Mouse (Mus musculus) midbrain, embryonic 16.5 days (tissue): ENCODE measurements around the gene Pvr. TPM values are rescaled to one million over a fixed set of nuclear protein-coding genes. Genes with fewer than 3 reads are reported as not detected.
A peak's percentile ranks its signal among the peaks of the same experiment; 100 is the strongest.

Experiments
- ATAC-seq: fragments of 200-750 bp; cut with Nextera tagmentation; 2 replicates; pipeline ENCODE4 v1.8.0; 2017; ENCODE audit warnings: moderate TSS enrichment
- H3K27ac ChIP-seq: fragments of 300-500 bp; sonication (generic); 2 replicates; pipeline ENCODE4 v1.5.1; 2014; ENCODE audit warnings: mild to moderate bottlenecking, low read length, mixed read lengths
- H3K27me3 ChIP-seq: fragments of 300-500 bp; sonication (generic); 2 replicates; pipeline ENCODE4 v1.6.1; 2014; ENCODE audit warnings: low read depth, low read length, mixed read lengths; ENCODE audit not compliant: control insufficient read depth, insufficient read depth
- H3K36me3 ChIP-seq: fragments of 300-500 bp; sonication (generic); 2 replicates; pipeline ENCODE4 v1.6.1; 2014; ENCODE audit warnings: mild to moderate bottlenecking, low read length, moderate library complexity, mixed read lengths; ENCODE audit not compliant: control insufficient read depth, insufficient read depth
- H3K4me1 ChIP-seq: fragments of 300-500 bp; sonication (generic); 2 replicates; pipeline ENCODE4 v1.6.1; 2014; ENCODE audit warnings: mild to moderate bottlenecking, low read length, mixed read lengths; ENCODE audit not compliant: control insufficient read depth, insufficient read depth
- H3K4me2 ChIP-seq: fragments of 300-500 bp; sonication (generic); 2 replicates; pipeline ENCODE4 v1.6.1; 2014; ENCODE audit warnings: mild to moderate bottlenecking, low read length, mixed read lengths
- H3K4me3 ChIP-seq: fragments of 300-500 bp; sonication (generic); 2 replicates; pipeline ENCODE4 v1.5.1; 2014; ENCODE audit warnings: low read depth, mild to moderate bottlenecking, low read length, moderate library complexity, mixed read lengths
- H3K9ac ChIP-seq: fragments of 300-500 bp; sonication (generic); 2 replicates; pipeline ENCODE4 v1.6.1; 2014; ENCODE audit warnings: low read depth, low read length, mixed read lengths
- H3K9me3 ChIP-seq: fragments of 300-500 bp; sonication (generic); replicated peaks from 2 replicates; pipeline ENCODE4 v1.6.1; 2014; ENCODE audit warnings: mild to moderate bottlenecking, low read length, mixed read lengths; ENCODE audit not compliant: control insufficient read depth, poor library complexity, severe bottlenecking
- WGBS: fragments of 180-500 bp; shearing (Covaris S2); extraction: QIAGEN DNeasy Blood & Tissue Kit; methylation state at CpG from one replicate; pipeline ENCODE4 v1.1.7; 2014; 5-methylcytosine and 5-hydroxymethylcytosine counted together
- polyA plus RNA-seq: library from polyadenylated mRNA; unstranded; fragments of >200 nt; fragmentation: Nextera tagmentation; extraction: Ambion mirVana; gene quantifications from 2 replicates; pipeline ENCODE4 v1.2.1, GENCODE M21; 2015

The Pvr gene
- polyA plus RNA-seq, 1 experiment from 2014 or later = 9.3 TPM

DNA sequence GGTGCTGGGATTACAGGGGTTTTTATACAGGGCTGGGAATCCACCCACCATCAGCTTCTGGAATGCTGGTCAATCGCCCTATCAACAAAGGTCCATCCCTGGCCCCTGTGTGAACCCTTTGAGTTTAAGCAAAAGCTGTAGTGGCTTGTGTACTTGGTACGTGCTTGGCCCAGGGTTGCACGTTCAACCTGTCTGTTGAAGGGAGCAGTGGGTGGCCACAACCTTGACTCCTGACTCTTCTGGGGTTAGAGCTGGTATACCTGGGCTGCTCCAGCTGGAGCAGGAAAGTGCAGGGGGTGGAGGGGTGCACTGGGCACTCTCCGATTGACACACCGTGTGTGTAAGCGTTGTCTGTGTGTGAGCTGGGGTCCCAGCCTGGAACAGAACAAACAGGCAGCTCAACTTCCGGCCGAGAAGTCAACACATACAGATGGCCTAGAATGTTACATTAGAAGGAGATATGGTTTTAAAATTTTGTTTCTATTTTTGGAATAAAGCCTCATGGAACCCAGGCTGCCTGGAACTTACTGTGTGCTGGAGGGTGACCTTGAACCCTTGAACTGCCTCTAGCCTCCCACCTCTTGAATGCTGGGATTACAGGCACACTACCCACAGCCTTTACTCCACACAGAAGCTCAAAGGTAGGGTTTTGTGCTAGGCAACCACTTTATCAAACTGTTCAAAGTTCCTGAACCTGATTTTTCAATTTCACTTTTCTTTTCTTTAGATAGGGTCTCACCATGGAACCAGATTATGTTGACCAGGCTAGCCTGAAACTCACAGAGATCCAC lies 55.5 kb downstream of the Pvr start:
- Histone ChIP-seq H3K4me1 (no peaks in the 10 kb centered on the region), H3K27me3 (no peaks in the 10 kb centered on the region), H3K27ac (no peak overlapping the region), H3K36me3 (no peaks in the 10 kb centered on the region), H3K4me2 (no peak overlapping the region), H3K9ac (no peak overlapping the region), H3K9me3 (no peaks in the 10 kb centered on the region), H3K4me3 (no peak overlapping the region)
- 87% methylated on average over 8 of the region's 8 CpGs for WGBS
- no peak for ATAC-seq

DNA sequence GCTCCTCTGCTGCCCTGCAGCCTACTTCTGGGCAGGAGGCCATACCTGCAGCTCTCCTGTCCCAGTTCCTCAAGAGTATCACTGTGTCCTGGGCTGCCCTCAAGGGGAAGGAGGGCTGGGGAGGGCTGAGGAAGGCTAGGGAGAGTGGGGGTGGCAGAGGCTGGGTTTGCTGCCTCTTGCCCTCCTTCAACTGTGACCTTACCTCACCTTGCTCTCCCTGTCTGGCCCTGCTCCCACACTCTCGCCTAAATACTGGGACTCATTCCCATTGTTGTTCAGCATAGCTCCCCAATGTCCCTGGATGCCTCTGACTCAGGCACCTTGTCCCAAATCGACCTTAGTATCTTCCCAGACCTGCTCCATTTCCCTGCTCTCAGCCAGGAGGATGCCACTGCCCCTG lies 56.7 kb downstream of the Pvr start:
- ATAC-seq = peak; percentile 10; the same call in 1 of the 2 replicates
- H3K9me3 ChIP-seq = no peaks in the 10 kb centered on the region
- no peaks in the 10 kb centered on the region for H3K27me3 ChIP-seq
- H3K9ac ChIP-seq = no peak overlapping the region
- H3K4me1 ChIP-seq = no peaks in the 10 kb centered on the region
- no peak overlapping the region for H3K4me2 ChIP-seq
- no peaks in the 10 kb centered on the region for H3K36me3 ChIP-seq
- WGBS = 34% methylated on average over 2 of the region's 2 CpGs
- no peak overlapping the region for H3K27ac ChIP-seq
- no peak overlapping the region for H3K4me3 ChIP-seq

DNA sequence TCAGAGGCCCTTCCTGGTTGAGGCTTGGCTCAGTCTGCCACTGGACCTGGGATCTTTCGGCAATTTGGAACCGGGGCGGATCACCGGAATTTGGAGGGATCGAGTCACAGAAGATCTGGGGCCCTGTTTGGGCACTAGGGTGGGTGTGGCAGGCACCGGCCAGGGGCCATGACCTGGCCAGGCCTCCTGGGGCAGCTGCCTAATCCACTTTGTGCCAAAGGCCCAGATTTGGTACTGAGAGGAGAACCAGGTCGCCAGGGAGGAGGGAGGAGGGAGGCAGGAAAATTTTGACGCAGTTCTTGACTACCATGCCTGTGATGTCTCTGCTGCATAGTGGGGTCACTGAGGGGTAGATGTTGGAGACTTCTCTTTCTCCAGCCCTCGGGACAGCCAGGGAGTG lies 59.8 kb downstream of the Pvr start, which contains the start of gene Ceacam16:
Gene Ceacam16 (minus strand): TSS at position 101 of the 400 bp plus-strand sequence.
- 83% methylated on average over 9 of the region's 9 CpGs for WGBS
- no peaks in the 10 kb centered on the region for H3K36me3 ChIP-seq
- no peak for ATAC-seq
- no peaks in the 10 kb centered on the region for H3K9me3 ChIP-seq
- no peak within 1 kb of the TSS for H3K9ac ChIP-seq
- no peaks in the 10 kb centered on the region for H3K4me1 ChIP-seq
- no peak within 1 kb of the TSS for H3K4me3 ChIP-seq
- H3K4me2 ChIP-seq = no peak within 1 kb of the TSS
- no peaks in the 10 kb centered on the region for H3K27me3 ChIP-seq
- H3K27ac ChIP-seq = no peak within 1 kb of the TSS

DNA sequence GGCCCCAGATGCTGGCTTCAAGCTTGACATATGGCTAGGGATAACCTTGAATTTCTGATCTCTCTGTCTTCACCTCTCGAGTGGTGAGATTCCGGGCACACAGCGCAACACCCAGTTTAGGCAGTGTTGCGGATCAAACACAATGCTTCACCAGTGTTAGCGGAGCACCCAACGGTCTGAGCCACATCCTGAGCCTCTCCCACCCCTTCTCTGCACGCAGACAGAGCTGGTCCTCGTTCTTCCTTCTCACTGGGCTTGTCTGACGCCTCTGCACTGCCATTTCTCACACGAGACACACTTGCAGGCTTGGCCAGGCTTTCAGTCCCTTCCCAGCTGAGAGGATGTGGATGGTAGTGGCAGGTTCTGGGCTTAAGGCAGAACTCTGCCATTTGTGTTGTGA lies 61.2 kb downstream of the Pvr start:
- 81% methylated on average over 10 of the region's 10 CpGs for WGBS
- H3K9me3 ChIP-seq = no peaks in the 10 kb centered on the region

DNA sequence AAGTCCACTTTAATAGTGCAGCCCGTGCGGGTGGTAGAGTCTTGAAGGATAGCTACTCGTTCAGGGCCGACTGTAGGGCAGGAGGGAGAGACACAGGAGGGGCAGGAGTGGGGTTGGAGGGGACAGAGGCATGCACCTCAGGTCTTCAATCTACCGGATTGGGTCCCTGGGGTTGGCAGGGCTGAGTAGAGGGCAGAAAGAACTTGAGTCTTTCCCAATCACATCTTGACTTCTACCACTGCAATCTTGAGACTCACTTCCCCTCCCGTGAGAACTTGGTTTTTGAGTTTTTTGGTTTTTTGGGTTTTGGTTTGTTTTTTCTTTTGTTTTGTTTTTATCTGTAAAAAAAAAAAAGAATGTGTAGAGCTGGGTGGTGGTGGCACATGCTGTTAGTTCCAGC lies 64.7 kb downstream of the Pvr start:
- Histone ChIP-seq H3K4me2 (no peak overlapping the region), H3K4me1 (no peaks in the 10 kb centered on the region), H3K36me3 (no peaks in the 10 kb centered on the region), H3K9me3 (no peaks in the 10 kb centered on the region), H3K27ac (no peak overlapping the region), H3K4me3 (no peak overlapping the region), H3K9ac (no peak overlapping the region), H3K27me3 (no peaks in the 10 kb centered on the region)
- 86% methylated on average over 6 of the region's 6 CpGs for WGBS
- no peak for ATAC-seq

More for the DNA sequence above, 61.2 kb downstream of the Pvr start:
- Histone ChIP-seq H3K4me3 (no peak overlapping the region), H3K4me2 (no peak overlapping the region), H3K27me3 (no peaks in the 10 kb centered on the region), H3K27ac (no peak overlapping the region), H3K36me3 (no peaks in the 10 kb centered on the region), H3K9ac (no peak overlapping the region), H3K4me1 (no peaks in the 10 kb centered on the region)
- ATAC-seq = no peak

DNA sequence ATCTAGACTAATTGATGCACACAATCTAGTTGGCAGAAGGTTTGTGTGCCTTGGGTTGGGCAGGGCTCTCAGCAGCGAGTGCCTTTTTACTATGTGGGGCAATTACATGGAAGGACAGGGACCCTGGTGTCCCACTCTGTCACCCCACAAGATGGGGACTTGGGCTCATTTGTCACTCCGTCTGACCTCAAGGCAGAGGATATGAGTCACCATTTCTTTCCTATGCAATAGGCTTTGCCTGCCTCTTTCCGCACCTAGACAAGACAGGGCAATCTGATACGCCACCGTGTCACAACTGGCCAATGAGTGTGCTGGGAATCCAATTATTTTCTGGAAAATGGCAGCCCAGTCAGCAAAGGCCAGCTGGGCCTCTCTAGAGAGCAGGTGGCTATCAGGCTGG lies 65.3 kb downstream of the Pvr start:
- 86% methylated on average over 5 of the region's 5 CpGs for WGBS
- H3K27me3 ChIP-seq = no peaks in the 10 kb centered on the region
- H3K9me3 ChIP-seq = no peaks in the 10 kb centered on the region
- H3K9ac ChIP-seq = no peak overlapping the region
- no peaks in the 10 kb centered on the region for H3K4me1 ChIP-seq
- no peaks in the 10 kb centered on the region for H3K36me3 ChIP-seq
- ATAC-seq = no peak
- no peak overlapping the region for H3K27ac ChIP-seq
- no peak overlapping the region for H3K4me2 ChIP-seq
- no peak overlapping the region for H3K4me3 ChIP-seq

Other genes with a start within 250 kb of the Pvr start
- not detected in 2 replicates for gene Apoc2, start 243.2 kb downstream of the Pvr start, polyA plus RNA-seq
- gene Gm44805, start 239.7 kb downstream of the Pvr start, polyA plus RNA-seq = not detected in 2 replicates
- not detected in 2 replicates for gene Apoc4, start 239.7 kb downstream of the Pvr start, polyA plus RNA-seq
- 0.96 and 1.0 TPM in 2 replicates for gene Apoc1, start 228.5 kb downstream of the Pvr start, polyA plus RNA-seq
- gene Apoe, start 222.0 kb downstream of the Pvr start, polyA plus RNA-seq = 350 and 686 TPM in 2 replicates
- gene Tomm40, start 205.7 kb downstream of the Pvr start, polyA plus RNA-seq = 113 and 118 TPM in 2 replicates
- 55.3 and 56.7 TPM in 2 replicates for gene Nectin2, start 170.7 kb downstream of the Pvr start, polyA plus RNA-seq
- 10.5 and 14.0 TPM in 2 replicates for gene Bcam, start 150.1 kb downstream of the Pvr start, polyA plus RNA-seq
- 0.44 and 0.49 TPM in 2 replicates for gene Cblc, start 124.4 kb downstream of the Pvr start, polyA plus RNA-seq
- gene Bcl3, start 98.4 kb downstream of the Pvr start, polyA plus RNA-seq = 0.65 and 1.0 TPM in 2 replicates
- gene Gm19345, start 69.2 kb downstream of the Pvr start, polyA plus RNA-seq = 21.3 and 23.9 TPM in 2 replicates
- 1.6 and 1.8 TPM in 2 replicates for gene Ceacam16, start 59.9 kb downstream of the Pvr start, polyA plus RNA-seq
- not detected in 2 replicates for gene Ceacam19, start 33.2 kb downstream of the Pvr start, polyA plus RNA-seq
- gene Igsf23, start 29.6 kb upstream of the Pvr start, polyA plus RNA-seq = not detected in 2 replicates
- gene Ceacam20, start 44.3 kb upstream of the Pvr start, polyA plus RNA-seq = not detected in 2 replicates
- not detected in 2 replicates for gene Nlrp9b, start 70.3 kb upstream of the Pvr start, polyA plus RNA-seq
- gene Vmn1r91, start 178.5 kb upstream of the Pvr start, polyA plus RNA-seq = not detected in 2 replicates
- not detected in 2 replicates for gene Gm16442, start 201.4 kb upstream of the Pvr start, polyA plus RNA-seq
- gene Vmn1r93, start 217.9 kb upstream of the Pvr start, polyA plus RNA-seq = not detected in 2 replicates
- not detected in 2 replicates for gene Vmn1r94, start 247.2 kb upstream of the Pvr start, polyA plus RNA-seq